Mouse (Mus musculus) frontal cortex, postnatal 25 days (tissue): Measurements from ENCODE around the gene Mad1l1.

ENCODE experiments used
- DNase-seq, 2 experiments: peaks; one replicate each; pipeline ENCODE4 v3.0.0; 2022; ENCODE audit warnings: low spot score in 2 of 2

Gene Mad1l1

DNA sequence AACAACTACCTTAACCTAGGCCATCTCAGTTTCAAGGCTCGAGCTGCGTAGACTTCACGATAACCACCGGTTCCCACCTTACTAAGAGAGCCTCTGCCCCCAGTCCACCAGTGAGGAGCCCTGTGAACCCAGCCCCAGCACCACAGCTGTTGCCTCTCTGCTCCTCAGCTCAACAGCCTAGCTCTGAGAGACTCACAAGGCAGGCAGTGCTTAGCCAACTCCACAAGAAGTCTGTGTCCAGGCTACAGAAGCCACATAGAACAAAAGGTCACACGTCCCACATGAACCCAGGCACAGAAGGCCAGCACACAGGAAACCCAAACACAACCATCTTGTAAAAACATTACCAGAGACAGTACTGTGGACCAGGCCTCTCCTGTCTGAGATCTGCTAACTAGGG lies 62.7 kb downstream of the Mad1l1 start:
- no peak for DNase-seq

DNA sequence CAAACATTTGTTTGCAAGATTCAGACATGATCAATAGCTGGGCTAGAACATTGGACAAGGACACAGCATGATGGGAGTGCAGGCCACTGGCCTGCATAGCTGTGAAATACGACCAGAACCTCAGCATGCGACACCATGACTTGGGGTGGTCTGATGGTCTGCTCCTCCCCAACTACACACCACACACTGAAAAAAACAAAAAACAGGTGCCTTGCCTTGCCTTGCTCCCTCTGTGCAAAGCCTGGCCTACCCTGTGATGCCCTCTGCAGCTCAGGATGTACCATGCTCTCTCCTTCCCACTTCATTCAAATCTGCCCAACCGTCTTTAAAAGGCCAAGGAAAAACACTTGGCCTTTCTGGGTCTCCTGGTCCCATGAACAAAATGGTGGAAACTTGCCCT lies 63.3 kb downstream of the Mad1l1 start:
- DNase-seq = no peak

DNA sequence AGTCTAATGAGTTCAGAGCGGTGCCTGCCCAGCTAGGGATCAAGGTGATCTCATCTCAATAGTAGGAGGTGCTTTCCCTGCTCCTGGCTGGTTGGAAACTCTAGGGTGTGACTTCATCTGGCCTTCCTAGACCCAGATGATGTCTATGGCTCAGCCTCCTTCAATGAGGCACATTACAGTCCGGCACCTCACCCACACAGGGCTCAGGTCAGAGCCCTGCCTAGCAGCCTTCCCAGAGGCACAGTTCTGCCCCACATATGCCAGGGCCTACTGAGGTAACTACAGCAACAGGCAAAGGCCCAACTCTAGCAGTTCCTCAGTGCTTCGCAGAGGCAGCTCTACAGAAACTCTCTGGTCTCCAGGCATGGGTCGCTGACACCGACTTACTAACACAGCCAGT lies 63.9 kb downstream of the Mad1l1 start:
- DNase-seq = no peak

DNA sequence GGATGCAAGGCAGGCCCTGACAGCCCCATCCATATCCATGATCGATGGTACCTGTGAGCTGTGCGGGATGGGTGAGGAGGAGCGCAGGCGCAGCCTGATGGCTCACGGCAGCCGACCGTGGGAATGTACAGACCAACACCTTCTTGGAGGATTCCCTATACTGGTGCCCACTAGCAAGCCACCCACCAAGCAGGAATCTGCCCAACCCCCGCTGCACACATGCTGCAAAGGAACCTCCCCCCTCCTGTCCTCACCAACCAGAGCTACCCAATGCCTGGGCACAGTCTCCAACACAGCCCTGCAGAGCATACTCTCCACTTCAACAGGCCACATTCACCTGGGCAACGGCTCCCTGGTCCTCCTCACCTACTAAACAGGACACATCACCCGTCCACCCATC lies 64.7 kb downstream of the Mad1l1 start:
- DNase-seq = no peak

DNA sequence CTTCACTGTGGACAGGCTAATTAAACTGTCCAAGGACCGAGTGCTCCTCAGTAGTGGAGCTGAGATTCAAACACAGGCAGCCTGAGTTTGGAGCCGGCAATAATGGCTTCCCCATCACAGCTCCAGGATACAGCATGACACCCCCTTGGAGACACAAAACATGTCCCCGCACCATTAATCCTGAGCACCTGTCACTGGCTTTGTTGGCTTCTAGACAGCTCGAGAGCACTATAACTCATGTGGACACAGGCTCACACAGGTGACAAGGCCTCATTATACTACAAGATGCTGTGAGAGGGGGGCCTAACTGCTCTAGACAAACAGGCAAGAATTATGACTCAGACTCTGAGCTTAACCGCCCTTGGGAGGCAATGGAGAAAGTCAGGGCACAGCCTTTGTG lies 66.1 kb downstream of the Mad1l1 start:
- DNase-seq = no peak

DNA sequence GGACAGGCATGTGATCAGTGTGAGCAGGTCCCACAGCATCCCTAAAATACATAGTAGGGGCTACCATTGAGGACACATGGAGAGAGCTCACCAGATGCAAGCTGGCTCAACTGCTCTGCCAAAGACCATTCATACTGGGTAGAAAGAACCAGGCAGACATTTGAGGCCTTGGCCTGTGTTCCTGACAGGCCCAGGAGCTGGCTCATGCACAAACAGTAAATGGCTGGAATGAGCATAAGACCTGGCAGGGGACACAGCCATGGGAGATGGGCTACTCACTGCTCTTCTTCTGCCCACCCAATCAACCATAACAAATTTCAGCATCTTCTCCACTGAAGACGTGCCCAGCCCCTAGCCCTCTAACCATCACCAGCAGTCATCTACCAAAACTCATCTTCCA lies 66.7 kb downstream of the Mad1l1 start:
- no peak for DNase-seq

DNA sequence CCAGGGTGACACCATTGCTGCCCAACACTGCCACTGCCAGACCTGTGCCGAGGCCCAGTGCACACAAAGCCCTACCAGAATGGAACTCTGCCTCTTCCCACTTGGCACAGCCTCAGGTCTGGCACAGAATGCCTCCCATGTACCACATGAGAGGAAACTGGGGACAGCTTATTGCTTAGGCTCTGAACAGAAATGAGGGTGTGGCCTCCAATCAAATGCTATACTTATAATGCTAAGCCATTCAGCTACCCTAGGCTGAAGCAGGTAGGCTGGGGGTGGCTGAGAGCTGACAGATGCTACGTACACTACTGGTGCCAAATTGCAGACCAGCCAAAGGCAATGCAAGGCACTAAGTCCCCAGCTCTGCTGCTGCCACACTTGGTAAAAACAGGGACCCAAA lies 69.4 kb downstream of the Mad1l1 start:
- no peak for DNase-seq

DNA sequence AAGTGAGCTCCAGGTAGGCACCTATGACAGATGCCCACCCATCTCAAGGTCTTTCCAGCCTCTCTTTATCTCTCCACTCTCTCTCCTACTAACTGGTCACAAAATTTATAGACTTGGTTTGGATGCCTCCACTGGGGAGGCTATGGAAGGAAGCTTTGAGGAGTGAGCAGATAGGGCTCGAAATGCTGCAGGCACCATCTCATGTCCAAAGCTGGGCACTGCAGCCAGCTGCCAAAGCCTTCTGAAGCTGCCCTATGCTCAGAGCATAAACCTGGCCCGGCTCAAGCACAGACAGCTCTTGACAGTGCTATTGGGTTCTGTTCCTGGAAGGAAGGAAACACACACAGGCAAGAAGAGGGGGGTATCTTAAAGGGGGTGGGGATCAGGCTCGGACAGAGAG lies 71.0 kb downstream of the Mad1l1 start:
- no peak for DNase-seq

DNA sequence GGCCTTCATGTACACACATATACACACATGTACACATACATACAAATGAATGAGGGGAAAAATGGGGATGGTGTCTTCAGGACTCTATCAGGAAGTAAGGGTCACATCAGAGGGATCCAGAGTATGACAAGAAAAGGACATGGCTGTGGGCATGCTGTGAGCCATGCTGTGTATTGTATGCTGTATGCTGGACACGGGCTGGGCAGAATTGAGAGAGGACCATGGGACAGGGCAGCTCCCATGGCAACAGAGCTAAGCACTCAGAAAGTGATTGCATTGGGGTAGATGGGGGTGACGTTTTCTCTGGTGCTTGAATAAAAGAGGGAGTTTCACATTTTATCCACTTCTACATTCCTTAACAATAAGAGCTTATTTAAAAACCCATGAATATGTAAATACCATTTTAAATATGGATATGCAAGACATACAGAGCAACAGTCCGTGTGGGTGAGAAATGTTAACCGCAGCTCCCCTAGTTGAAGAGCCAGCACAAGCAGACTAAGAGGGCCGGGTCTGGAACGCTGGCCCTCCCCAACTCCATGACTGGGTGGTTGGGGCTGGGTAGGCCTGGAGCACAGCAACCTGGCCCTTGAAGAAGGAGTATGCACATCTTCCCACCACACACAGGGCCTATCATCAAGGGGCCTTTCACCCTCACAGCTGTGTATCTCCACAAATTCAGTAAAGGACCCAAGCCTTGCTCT lies 71.8 kb downstream of the Mad1l1 start:
- DNase-seq = no peak

DNA sequence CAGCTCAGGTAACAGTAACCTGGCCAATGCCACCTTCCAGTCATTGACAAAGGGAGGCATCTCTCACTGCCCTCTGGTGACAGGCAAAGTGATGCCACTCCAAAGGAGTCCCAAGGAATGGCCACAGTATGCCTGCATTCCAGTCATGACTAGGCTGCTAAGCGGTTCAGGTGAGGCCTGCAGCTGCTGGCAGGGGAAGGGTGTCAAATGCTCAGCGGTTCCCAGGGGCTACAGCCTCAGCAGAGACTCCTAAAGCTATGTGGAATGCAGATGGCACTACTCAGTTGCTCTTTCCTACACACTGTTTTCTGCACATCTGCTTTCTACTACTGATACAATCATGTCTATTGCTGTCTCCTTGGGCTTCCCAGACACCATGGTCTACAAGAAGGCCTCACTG lies 73.3 kb downstream of the Mad1l1 start:
- no peak for DNase-seq

DNA sequence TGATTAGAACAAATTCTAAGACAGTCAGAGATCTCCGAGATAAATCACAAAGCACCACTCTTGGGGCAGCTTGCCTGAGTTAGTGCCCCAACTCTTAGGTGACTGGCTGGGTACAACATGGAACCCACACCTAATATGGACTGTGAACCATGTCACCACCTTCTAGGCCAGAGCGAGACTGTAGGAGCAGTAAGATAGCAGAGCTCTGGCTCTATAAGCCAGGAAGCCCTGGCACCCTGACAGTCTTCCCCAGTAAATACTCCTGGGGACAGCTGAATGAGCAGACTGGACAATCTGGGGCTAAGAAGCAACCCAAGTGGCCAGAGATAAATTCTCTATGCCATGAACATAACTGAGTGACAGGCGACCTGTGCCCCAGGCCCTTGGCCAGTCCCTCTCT lies 81.1 kb downstream of the Mad1l1 start:
- no peak for DNase-seq

DNA sequence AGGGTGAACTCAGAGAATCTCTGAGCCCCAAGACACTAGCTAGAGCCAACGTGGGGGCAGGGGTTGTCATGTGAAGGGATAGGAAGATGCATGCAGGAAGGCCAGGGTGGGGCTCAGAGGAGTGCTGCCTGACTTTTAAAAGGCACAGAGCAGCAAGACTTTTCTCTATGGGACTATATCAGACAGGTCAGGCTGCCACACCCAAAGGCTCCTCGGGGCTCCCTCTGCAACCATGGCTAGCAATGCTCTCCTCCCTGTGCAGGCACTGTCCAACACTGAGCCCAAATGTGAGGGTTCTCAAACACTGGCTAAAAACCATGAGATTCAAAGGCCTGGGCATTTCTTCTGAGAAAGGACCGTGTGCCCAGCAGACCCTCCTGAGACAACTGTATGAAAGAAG lies 82.5 kb downstream of the Mad1l1 start:
- no peak for DNase-seq

DNA sequence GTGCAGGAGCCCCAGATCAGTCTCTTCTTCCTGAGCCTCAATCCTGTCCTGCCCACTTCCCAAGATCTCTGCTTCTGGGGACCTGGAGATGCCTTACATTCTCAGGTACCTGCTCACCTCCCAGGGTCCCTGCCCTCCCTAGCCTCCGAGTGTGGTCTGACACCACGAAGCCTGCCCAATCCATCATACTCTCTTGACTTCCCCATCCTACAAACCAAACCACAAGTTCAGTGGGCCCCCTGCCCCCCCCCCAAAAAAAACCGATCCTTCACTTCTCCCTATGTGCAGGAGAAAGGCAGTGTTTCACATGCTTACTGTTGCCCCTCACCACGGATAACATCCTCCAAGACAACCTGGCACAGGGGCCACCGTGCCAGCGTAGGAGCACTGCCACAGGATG lies 90.5 kb downstream of the Mad1l1 start:
- DNase-seq = no peak

DNA sequence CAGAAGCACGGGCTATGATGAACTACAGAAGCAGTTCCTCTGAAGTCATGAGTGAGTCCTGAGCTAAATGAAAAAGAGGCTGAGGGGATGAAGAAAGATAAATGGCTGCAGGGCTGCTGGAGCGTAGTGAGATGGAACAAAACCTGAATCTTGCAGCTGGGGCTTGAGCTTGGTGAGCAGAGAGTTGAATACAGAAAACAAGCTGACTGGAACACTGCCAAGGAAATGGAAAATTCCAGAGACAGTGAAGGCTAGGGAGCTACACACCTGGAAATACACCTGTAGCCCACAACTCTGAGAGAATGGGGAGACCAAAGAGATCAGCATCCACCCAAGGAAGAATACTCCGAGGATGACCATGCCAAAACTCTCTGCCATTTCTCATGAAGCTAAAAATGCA lies 93.0 kb downstream of the Mad1l1 start:
- DNase-seq = no peak

DNA sequence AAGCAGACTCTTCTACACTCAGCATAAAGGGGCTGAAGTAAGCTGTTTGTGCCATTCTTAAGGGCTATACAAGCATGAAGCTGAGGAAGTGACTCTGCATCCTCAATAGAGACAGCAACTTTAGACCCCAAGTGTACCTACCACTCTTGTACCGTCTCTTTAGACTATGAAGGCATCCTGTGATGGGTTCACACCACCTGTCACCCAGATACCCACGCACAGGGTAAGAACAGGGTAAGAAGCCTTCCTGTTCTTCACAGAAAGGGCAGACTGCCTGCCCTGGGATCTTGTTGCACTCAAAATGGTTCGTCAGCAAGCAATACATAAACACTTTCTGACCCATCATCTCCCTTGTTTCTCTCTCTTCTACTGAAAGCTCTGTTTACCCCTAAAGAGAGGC lies 94.5 kb downstream of the Mad1l1 start:
- DNase-seq = no peak

DNA sequence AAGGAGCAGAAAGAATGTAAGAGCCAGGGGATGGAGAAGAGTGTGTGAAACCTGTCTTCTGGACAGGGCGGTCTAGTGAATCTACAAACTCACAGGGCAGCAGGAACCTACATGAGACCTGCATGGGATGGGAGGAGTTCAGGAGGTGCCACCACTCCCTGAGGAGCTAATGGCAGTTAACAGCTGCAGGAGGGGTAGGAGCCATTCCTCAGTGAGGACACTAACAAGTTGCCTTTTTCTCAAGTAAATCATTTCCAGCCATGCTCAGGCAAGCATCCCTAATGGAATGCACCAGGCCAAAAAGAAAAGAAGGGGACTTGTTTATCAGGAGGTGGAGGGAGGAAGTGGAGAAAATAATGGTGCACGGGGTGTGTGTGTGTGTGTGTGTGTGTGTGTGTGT lies 95.5 kb downstream of the Mad1l1 start:
- DNase-seq = no peak

DNA sequence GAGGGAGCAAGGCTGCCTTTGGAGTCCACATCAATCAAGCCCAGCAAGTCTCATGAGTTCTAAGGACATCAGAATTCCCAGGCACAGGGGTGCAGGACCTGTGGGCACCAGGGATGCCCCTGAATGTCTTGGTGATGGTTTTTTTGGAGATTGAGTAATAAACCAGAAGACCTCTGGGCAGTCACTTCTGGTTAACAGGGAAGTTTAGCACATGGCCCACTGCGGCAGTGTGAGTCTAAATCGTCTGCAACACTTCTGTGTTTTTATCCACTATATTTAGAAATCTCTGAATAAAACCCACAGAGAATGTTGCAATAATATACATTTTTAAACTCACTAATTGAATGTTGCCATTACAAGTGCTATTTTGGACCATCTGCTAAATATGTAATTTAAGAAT lies 96.2 kb downstream of the Mad1l1 start:
- DNase-seq = no peak

DNA sequence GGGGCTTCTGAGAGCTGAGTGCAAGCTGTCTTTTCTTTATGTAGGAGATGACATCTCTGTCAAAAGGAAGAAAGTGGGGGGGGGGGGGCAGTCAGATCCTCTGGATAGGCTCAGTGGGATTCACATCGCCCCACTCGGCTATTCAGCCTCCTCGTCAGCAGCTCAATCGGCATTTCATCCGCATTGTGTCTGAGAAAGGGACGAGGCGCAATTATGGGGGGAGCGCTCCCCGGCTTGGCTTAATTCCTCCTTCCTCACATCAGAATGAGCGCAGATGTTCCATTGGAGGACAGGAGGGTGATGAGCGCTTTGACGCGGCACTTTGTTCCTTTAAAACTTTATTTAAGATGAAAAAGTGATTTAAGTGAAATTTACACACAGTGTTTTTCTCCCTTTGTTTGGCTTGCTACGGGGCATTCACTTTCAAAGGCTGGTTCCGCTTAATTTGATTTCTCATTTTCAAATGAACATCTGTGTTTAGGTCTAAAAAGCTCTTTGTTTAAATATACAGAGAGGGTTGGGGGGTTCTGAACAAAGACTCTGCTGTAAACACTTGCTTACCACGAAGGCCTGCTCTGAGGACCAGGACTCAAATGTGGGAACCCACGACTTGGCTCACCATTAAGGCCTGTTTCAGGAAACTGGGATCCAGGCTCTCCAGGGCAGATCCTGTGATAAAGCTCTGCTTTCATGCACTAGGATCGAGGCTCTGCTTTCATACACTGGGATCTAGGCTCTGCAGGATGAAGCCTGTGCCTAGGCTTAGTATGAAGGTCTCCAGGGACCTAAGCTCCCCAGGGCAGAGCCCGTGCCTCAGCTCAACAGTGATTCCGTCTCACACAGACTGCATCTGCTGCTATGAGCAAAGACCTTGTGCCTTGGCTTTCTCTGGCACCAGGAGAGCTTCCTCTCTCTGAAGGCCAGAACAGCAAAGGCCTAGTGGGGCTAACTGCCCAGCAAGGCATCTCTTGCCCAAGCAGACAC lies 98.0 kb downstream of the Mad1l1 start:
- DNase-seq = no peak

DNA sequence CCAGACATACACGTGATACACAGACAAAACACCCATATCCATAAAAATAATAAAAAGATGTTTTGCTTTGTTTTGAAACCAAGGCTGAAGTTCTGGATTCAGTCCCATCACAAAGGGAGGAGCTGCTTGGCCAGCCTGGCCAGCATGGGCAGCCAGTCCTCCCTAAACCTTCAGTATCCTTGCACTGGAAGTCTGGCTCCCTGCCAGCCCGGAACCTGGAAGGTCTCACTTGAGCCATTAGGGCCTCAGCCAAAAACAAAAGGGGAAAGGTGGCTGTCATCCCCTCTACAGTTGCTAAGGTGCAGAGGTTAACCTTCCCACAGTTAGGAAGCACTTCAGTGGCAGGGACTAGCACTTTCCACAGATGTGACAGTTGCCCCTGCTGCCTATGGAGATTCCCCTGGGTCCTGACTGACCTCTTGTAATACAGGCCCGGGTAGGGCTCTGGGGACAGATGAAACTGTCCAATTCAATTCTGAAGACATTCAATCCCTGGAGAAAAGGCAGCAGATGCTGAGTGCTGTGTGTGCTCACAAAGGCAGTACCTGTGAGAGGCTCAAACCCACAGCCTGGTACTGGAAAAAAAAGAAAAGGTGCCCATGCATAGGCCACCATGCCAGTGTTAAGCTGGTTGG lies 100.2 kb downstream of the Mad1l1 start:
- no peak for DNase-seq

DNA sequence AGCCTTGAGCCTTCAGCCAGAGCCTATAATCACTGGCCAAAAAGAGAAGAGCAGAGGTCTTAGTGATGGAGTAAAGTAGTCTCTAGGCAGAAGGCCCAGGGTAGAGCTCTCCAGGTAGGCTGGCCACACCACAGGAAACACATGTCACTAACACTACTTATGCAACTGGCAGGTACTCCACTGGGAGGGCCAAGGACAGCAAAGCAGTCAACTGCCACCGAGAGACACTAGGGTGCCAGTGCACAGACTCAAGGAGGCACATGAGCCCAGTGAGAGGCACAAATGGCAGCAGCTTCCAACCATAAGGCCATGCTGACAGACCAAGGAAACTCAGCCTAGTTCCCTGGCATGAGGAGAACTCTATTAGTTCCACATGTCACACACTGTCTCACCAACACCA lies 102.1 kb downstream of the Mad1l1 start:
- DNase-seq = no peak

DNA sequence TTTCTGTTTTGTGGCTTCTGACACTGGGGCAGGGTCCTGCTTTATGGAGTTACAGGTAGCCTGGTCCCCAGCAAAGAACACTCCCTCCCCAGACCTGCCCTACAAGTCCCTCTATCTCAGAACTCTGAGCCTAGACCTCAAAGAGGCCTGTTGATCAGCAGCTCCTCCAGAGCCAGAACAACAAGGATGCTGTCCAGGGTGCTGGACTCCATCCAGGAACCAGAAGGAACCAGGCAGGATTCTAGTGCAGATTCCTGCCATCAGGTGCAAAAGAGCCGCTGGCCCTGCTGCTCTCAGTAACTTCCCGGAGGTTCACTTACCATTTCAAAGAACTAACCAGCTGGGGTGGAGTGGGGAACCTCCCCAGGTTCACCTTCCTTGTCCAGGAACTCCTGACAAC lies 103.5 kb downstream of the Mad1l1 start:
- no peak for DNase-seq

DNA sequence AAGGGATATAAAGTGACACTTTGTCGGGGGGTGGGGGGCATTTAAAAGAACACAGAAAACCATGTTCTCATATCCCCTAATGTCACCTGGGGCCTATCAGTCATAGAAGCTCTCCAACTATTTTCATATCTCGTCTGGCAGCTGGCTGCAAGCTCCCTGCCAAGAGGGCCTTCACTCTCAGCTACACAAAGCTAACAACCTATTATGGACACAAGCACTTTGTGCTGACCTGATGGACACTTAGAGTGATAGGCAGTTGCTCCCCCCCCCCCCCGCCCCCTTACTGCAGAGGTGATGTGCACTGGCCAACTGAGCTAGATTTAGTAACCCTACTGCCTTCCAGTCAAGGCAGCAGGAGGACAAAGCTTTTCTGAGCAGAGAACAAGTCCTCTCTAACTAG lies 104.3 kb downstream of the Mad1l1 start:
- DNase-seq = no peak
